Mouse (Mus musculus) kidney, postnatal 10 days (tissue): ENCODE measurements at regions not wholly inside any gene's neighbourhood (a gene's known extent, or its start where the extent isn't known, plus 50 kb on each side); places are given as distances from the start of the nearest gene placed in this dataset.

Experiments used
- DNase-seq: peaks from one replicate; pipeline ENCODE4 v3.0.0; 2021; ENCODE audit warnings: mixed read lengths

GRCm38 (mm10) chr16:48126797-48127196, 156.7 kb upstream of the Dppa4 start:
- DNase-seq, result no peak

- no peak for DNase-seq
These were observed 156.2 kb upstream of the Dppa4 start for GRCm38 (mm10) chr16:48127338-48127737.

GRCm38 (mm10) chr16:48155355-48155754, 128.2 kb upstream of the Dppa4 start:
- no peak for DNase-seq

- peak; percentile 35 for DNase-seq
These were observed 93.1 kb upstream of the Dppa4 start for GRCm38 (mm10) chr16:48190399-48190798.

GRCm38 (mm10) chr16:48192197-48192596, 91.3 kb upstream of the Dppa4 start:
- DNase-seq, result no peak

GRCm38 (mm10) chr16:48214976-48215375, 68.6 kb upstream of the Dppa4 start:
- DNase-seq, result peak; percentile 26
